Mouse (Mus musculus) cerebellum, adult 2 months (tissue): ENCODE results near the gene Mrpl14.

Experiments
- CTCF ChIP-seq: fragments of 200-500 bp; IDR thresholded peaks from 2 replicates; pipeline ENCODE4 v1.5.1; 2011; ENCODE audit warnings: low read depth, mild to moderate bottlenecking, control low read depth, low read length, moderate library complexity, borderline replicate concordance; ENCODE audit not compliant: insufficient read depth
- POLR2A ChIP-seq: fragments of 200-500 bp; IDR thresholded peaks from 2 replicates; pipeline ENCODE4 v1.6.1; 2011; ENCODE audit warnings: low read length, control low read depth, borderline replicate concordance; ENCODE audit not compliant: insufficient read depth

DNA sequence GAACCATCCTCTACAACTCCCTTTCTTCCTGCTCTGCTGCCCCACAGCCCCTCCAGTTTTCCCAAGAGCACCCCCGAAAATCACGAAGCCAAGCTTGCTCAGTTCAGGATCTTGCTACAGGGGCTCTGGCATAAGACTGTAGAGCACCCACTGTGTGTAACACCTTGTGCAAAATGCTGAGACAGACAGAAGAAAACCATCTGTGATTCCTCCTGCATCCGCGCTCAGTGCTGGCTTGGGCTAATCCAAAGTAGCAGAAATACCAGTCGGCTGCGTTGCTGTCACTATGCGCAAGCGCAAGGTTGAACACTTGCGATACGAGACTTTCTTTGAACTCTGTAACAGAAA lies 38.4 kb downstream of the Mrpl14 start:
- no peak for TF ChIP-seq POLR2A
- no peak for TF ChIP-seq CTCF
